Mouse (Mus musculus): ENCODE data around the gene Matn4. TPM values are rescaled to one million over a fixed set of nuclear protein-coding genes. Genes with fewer than 3 reads are reported as not detected.

Gene Matn4
- polyA plus RNA-seq, 1 experiment from 2014 or later: 8.9 TPM

DNA sequence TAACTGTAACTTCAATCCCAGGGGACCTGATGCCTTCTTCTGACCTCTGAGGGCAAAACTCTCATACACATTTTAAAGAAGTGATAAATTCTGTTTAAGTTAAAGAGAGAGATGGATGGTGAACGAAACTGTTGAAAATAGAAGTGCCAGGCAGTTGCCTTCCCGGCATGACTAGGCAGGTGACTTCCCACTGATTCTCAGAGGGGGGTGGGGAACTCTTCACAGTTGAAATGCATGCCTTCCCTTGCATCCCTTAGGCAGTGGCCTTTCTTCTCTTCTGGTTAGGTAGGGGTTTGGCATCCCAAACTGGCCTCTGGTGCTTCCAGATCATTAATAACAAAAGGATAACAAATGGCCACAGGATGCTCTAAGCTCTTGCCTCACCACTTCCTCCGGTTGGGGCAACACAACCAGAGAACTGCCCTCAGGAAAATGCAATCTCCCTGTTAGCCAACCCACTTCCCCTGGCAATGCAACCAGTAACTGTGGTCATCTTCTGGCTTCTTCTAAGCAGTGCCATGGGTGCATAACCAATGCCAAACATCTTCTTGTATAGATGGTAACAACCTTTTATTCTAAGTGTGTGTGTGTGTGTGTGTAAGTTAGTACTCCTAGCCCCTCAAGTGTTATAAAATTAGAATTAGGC, 32.4 kb downstream of the Matn4 start:
- no peak for ATAC-seq (ENCODE audit: insufficient read depth, low FRiP score)
- no peak overlapping the region for H3K27ac ChIP-seq (ENCODE audit: low read length)
- H3K4me3 ChIP-seq (replicated peaks; ENCODE audit: low read length): no peak overlapping the region
- H3K36me3 ChIP-seq (ENCODE audit: control insufficient read depth, insufficient read depth, low read length): no peaks in the 10 kb centered on the region
- 18% methylated on average over 3 of the region's 3 CpGs for WGBS
- no peaks in the 10 kb centered on the region for H3K27me3 ChIP-seq (ENCODE audit: control insufficient read depth, insufficient read depth, low read length)
- H3K9ac ChIP-seq (ENCODE audit: low read length): no peak overlapping the region
- H3K4me2 ChIP-seq (ENCODE audit: low read depth, low read length): no peak overlapping the region
- H3K4me1 ChIP-seq (ENCODE audit: control insufficient read depth, insufficient read depth, low read length): no peaks in the 10 kb centered on the region
- H3K9me3 ChIP-seq (replicated peaks; ENCODE audit: control insufficient read depth, low read length): no peaks in the 10 kb centered on the region

DNA sequence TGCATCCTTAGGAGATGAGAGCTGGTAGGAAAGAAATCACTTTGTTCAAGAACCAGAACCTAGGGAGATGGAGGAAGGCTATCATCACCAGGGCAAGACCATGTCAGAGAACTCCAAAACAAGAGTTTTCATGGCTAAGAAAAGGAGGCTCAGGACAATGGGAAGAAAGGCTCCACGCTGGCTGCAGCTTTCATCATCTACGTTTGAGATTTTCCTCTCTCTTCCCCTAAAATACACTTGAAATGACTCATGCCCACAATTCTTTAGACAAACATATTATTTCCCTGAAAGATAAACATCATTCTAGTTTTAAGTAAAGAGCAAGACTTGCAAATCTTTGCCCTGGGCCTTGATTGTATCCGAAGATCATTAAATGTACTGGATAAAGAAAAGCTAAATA, 33.6 kb downstream of the Matn4 start:
- no peaks in the 10 kb centered on the region for H3K36me3 ChIP-seq (ENCODE audit: control insufficient read depth, insufficient read depth, low read length)
- 69% methylated on average over 3 of the region's 3 CpGs for WGBS

DNA sequence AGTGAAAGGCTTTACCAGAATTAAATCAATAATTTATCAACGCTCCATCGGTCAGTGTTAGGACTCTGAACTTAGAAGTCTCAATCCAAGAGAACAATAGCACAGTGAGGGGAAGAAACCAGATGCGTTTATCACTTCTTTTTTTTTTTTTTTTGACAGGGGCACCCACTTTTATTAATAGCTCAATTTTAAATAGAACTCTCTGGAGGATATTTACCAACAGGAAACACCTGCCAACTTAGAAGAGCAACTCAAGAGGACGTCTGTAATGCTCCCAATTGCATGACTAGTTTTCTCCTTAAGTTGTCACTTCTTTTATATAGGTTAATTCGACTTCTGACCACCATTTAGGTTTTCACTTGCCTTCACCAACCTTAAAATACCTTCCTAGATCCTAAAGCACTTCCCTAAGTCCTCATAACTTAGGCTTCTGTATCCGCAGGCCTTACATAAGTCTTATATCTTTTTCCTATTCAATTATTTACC, 36.3 kb downstream of the Matn4 start:
- WGBS: 79% methylated on average over 6 of the region's 6 CpGs
- Histone ChIP-seq H3K4me3 (replicated peaks; ENCODE audit: low read length) (no peak overlapping the region), H3K4me1 (ENCODE audit: control insufficient read depth, insufficient read depth, low read length) (no peaks in the 10 kb centered on the region), H3K36me3 (ENCODE audit: control insufficient read depth, insufficient read depth, low read length) (no peaks in the 10 kb centered on the region), H3K9me3 (replicated peaks; ENCODE audit: control insufficient read depth, low read length) (no peaks in the 10 kb centered on the region), H3K9ac (ENCODE audit: low read length) (no peak overlapping the region), H3K27ac (ENCODE audit: low read length) (no peak overlapping the region), H3K27me3 (ENCODE audit: control insufficient read depth, insufficient read depth, low read length) (no peaks in the 10 kb centered on the region), H3K4me2 (ENCODE audit: low read depth, low read length) (no peak overlapping the region)
- no peak for ATAC-seq (ENCODE audit: insufficient read depth, low FRiP score)

More for the DNA sequence above, 33.6 kb downstream of the Matn4 start:
- Histone ChIP-seq H3K4me3 (replicated peaks; ENCODE audit: low read length) (no peak overlapping the region), H3K27me3 (ENCODE audit: control insufficient read depth, insufficient read depth, low read length) (no peaks in the 10 kb centered on the region), H3K27ac (ENCODE audit: low read length) (no peak overlapping the region), H3K4me2 (ENCODE audit: low read depth, low read length) (no peak overlapping the region), H3K9me3 (replicated peaks; ENCODE audit: control insufficient read depth, low read length) (no peaks in the 10 kb centered on the region), H3K9ac (ENCODE audit: low read length) (no peak overlapping the region), H3K4me1 (ENCODE audit: control insufficient read depth, insufficient read depth, low read length) (no peaks in the 10 kb centered on the region)
- no peak for ATAC-seq (ENCODE audit: insufficient read depth, low FRiP score)

DNA sequence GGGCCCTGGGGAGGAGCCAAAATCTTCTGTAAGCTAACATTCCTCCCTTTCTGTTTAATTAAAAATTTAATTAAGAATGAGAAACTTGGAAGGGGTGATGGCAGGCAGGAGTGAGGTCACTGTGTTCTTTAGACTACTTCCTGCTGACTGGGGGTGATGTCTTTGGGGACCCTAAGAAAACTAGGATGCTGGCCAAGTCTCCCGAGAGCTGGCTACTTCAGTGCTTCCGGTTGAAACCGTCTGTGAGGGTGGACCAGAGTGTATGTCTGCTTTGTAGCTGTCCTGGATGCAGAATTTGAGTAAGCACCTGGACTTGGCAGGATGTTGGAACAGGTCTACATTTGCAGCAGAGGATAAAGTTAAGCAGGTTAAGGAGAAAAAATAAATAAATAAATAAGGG, 38.0 kb downstream of the Matn4 start:
- no peaks in the 10 kb centered on the region for H3K27me3 ChIP-seq (ENCODE audit: control insufficient read depth, insufficient read depth, low read length)
- 61% methylated on average over 3 of the region's 3 CpGs for WGBS
- no peak overlapping the region for H3K27ac ChIP-seq (ENCODE audit: low read length)
- H3K9me3 ChIP-seq (replicated peaks; ENCODE audit: control insufficient read depth, low read length): no peaks in the 10 kb centered on the region
- no peak overlapping the region for H3K9ac ChIP-seq (ENCODE audit: low read length)
- no peak overlapping the region for H3K4me2 ChIP-seq (ENCODE audit: low read depth, low read length)
- no peaks in the 10 kb centered on the region for H3K36me3 ChIP-seq (ENCODE audit: control insufficient read depth, insufficient read depth, low read length)
- ATAC-seq (ENCODE audit: insufficient read depth, low FRiP score): no peak
- no peaks in the 10 kb centered on the region for H3K4me1 ChIP-seq (ENCODE audit: control insufficient read depth, insufficient read depth, low read length)
- H3K4me3 ChIP-seq (replicated peaks; ENCODE audit: low read length): no peak overlapping the region

DNA sequence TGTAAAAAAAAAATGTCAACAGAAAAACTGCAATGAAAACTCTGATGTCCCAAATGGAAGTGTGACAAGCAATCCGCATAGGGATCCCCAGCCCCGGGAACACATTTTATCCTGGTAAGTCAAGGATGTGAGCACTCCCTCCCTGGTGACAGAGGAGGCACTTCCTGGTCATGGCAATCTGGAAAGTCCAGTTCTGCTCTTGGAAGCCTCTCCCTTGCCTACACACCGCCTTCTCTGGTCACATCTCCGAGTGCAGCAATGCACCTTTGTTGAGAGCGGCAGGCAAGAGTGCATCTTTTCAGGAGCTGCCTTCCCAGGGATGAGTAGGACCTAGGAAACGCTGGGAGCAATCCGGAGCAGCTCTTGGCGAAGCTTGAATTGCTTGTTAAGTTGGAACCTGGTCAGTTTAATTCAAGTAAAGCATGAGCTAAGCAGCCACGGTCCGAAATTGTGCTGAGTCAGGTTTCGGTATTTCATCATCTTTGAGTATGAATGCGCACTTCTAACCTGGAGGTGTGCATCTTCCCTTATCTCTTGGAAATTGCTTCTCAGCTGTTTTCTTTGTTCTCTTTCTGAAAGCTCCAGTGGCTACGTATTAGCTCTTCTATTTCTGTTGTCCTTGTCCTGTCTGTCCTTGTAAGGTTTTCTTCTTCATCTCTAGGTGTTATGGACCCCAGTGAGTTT, 43.8 kb downstream of the Matn4 start:
- no peaks in the 10 kb centered on the region for H3K9me3 ChIP-seq (replicated peaks; ENCODE audit: control insufficient read depth, low read length)
- 29% methylated on average over 13 of the region's 13 CpGs for WGBS
- peaks cover 3% of the 10 kb centered on the region; the same call in 1 of the 2 replicates for H3K4me1 ChIP-seq (ENCODE audit: control insufficient read depth, insufficient read depth, low read length)
- no peak for ATAC-seq (ENCODE audit: insufficient read depth, low FRiP score)
- no peak overlapping the region for H3K4me3 ChIP-seq (replicated peaks; ENCODE audit: low read length)
- H3K9ac ChIP-seq (ENCODE audit: low read length): no peak overlapping the region
- no peak overlapping the region; the same call in 1 of the 2 replicates for H3K27ac ChIP-seq (ENCODE audit: low read length)
- H3K4me2 ChIP-seq (ENCODE audit: low read depth, low read length): no peak overlapping the region
- no peaks in the 10 kb centered on the region for H3K27me3 ChIP-seq (ENCODE audit: control insufficient read depth, insufficient read depth, low read length)
- H3K36me3 ChIP-seq (ENCODE audit: control insufficient read depth, insufficient read depth, low read length): no peaks in the 10 kb centered on the region

DNA sequence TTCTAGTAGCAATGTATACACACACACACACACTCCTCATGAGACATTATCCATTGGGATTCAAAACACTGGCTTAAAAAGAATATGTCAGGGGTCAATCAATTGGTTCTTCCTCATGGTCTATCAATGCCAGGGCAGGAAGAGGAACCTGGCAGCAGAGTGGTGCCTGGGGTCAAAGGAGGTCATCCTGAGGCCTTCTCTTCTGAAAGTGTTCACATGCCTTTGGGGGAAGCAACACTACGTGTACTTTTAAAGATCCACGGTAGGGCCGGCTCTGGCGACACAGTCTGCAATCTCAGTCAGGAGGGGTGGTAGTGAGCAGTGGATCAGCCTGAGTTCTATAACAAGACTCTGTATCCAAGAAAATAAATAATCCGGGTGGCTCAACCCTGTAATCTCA, 45.3 kb downstream of the Matn4 start:
- 73% methylated on average over 5 of the region's 5 CpGs for WGBS
- peaks cover 3% of the 10 kb centered on the region; the same call in 1 of the 2 replicates for H3K4me1 ChIP-seq (ENCODE audit: control insufficient read depth, insufficient read depth, low read length)
- no peak overlapping the region for H3K4me3 ChIP-seq (replicated peaks; ENCODE audit: low read length)
- H3K9me3 ChIP-seq (replicated peaks; ENCODE audit: control insufficient read depth, low read length): no peaks in the 10 kb centered on the region
- ATAC-seq (ENCODE audit: insufficient read depth, low FRiP score): no peak
- H3K27ac ChIP-seq (ENCODE audit: low read length): no peak overlapping the region
- no peak overlapping the region for H3K4me2 ChIP-seq (ENCODE audit: low read depth, low read length)
- H3K36me3 ChIP-seq (ENCODE audit: control insufficient read depth, insufficient read depth, low read length): no peaks in the 10 kb centered on the region
- no peaks in the 10 kb centered on the region for H3K27me3 ChIP-seq (ENCODE audit: control insufficient read depth, insufficient read depth, low read length)
- no peak overlapping the region for H3K9ac ChIP-seq (ENCODE audit: low read length)

DNA sequence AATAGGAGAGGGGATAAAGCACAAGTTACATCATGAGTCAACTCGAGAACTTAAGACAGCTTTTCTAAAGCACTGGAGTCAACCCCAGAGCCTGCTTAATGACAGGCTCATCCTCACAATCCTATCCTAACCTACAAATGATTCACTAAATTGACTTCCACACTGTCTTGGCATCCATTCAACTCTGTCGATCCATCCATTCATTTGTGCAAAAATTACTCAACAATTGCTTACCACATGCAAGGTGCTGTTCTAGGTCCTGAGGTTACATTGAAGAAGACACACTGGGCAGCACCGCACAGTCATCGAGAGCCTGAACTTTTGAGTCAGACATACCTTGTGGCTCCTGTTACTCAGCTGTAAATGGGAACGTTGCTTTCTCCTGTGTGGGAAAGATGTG, 45.9 kb downstream of the Matn4 start:
- ATAC-seq (ENCODE audit: insufficient read depth, low FRiP score): no peak
- peaks cover 3% of the 10 kb centered on the region; the same call in 1 of the 2 replicates for H3K4me1 ChIP-seq (ENCODE audit: control insufficient read depth, insufficient read depth, low read length)
- H3K4me2 ChIP-seq (ENCODE audit: low read depth, low read length): no peak overlapping the region
- WGBS: 81% methylated on average over 5 of the region's 5 CpGs
- H3K9ac ChIP-seq (ENCODE audit: low read length): no peak overlapping the region
- no peaks in the 10 kb centered on the region for H3K27me3 ChIP-seq (ENCODE audit: control insufficient read depth, insufficient read depth, low read length)
- no peaks in the 10 kb centered on the region for H3K9me3 ChIP-seq (replicated peaks; ENCODE audit: control insufficient read depth, low read length)
- H3K27ac ChIP-seq (ENCODE audit: low read length): no peak overlapping the region
- H3K4me3 ChIP-seq (replicated peaks; ENCODE audit: low read length): no peak overlapping the region
- H3K36me3 ChIP-seq (ENCODE audit: control insufficient read depth, insufficient read depth, low read length): no peaks in the 10 kb centered on the region

DNA sequence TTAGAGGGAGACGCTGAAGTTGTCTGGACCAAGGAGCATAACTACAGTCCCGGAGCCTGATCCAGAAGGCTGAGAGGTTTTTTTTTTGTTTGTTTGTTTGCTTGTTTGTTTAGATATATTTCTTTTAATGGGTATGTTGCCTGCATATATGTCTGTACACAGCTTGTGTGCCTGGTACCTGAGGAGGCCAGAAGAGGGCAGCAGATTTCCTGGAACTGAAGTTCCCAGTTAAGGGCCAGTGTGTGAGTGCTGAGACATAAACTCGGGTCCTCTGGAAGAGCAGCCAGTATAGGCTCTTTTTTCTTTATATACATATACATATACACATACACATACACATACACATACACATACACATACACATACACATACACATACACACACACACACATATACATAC, 46.6 kb downstream of the Matn4 start:
- 75% methylated on average over 3 of the region's 3 CpGs for WGBS
- ATAC-seq (ENCODE audit: insufficient read depth, low FRiP score): no peak
- Histone ChIP-seq H3K27ac (ENCODE audit: low read length) (no peak overlapping the region), H3K4me1 (ENCODE audit: control insufficient read depth, insufficient read depth, low read length) (peaks cover 3% of the 10 kb centered on the region; the same call in 1 of the 2 replicates), H3K9me3 (replicated peaks; ENCODE audit: control insufficient read depth, low read length) (no peaks in the 10 kb centered on the region), H3K27me3 (ENCODE audit: control insufficient read depth, insufficient read depth, low read length) (no peaks in the 10 kb centered on the region), H3K4me3 (replicated peaks; ENCODE audit: low read length) (no peak overlapping the region), H3K4me2 (ENCODE audit: low read depth, low read length) (no peak overlapping the region), H3K36me3 (ENCODE audit: control insufficient read depth, insufficient read depth, low read length) (no peaks in the 10 kb centered on the region), H3K9ac (ENCODE audit: low read length) (no peak overlapping the region)

DNA sequence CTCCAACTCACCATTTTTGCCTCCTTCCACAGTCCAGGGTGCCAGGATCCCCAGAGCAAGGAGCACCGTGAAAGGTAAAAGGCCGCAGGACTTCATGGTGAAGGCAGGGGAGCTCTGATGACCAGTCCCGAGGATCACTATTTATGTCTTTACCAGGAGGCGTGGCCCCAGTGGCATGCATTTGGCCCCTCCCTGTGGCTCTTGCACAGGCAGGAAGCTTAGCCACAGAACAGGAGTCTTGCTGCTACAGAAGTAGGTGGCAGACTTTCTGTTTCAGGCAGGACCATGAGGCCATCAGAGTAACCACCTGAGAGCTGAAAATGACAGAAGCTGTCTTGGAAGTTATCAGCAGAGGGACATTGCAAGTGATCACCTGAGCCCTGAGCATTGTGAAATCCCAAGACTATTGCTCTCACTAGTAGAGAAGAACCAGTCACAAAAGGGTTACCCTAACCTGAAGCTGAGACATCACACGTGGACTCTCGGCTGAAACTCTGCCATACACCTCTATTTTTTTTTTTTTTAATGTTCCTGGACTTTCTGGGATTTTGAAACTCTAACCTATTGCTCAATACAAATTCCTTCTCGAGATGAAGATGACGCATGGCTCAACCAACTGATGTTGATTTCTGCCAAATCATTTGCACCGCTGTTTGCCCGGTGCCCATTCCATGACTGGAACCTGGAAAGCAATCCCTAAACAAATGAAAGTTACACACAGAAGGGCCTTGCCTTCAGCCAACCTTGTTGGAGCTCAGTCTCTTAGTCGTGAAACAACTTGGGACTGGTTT, 48.6 kb downstream of the Matn4 start:
- WGBS: 66% methylated on average over 11 of the region's 11 CpGs
- Histone ChIP-seq H3K4me2 (ENCODE audit: low read depth, low read length) (no peak overlapping the region), H3K27ac (ENCODE audit: low read length) (no peak overlapping the region), H3K9me3 (replicated peaks; ENCODE audit: control insufficient read depth, low read length) (no peaks in the 10 kb centered on the region), H3K27me3 (ENCODE audit: control insufficient read depth, insufficient read depth, low read length) (no peaks in the 10 kb centered on the region), H3K9ac (ENCODE audit: low read length) (no peak overlapping the region), H3K4me3 (replicated peaks; ENCODE audit: low read length) (no peak overlapping the region), H3K36me3 (ENCODE audit: control insufficient read depth, insufficient read depth, low read length) (no peaks in the 10 kb centered on the region), H3K4me1 (ENCODE audit: control insufficient read depth, insufficient read depth, low read length) (peaks cover 3% of the 10 kb centered on the region; the same call in 1 of the 2 replicates)
- ATAC-seq (ENCODE audit: insufficient read depth, low FRiP score): no peak
